Mouse (Mus musculus): ENCODE results near the gene Rnf212b. TPM values are rescaled to one million over a fixed set of nuclear protein-coding genes. Genes with fewer than 3 reads are reported as not detected.

Gene Rnf212b
- polyA plus RNA-seq, 2 experiments: not detected

DNA sequence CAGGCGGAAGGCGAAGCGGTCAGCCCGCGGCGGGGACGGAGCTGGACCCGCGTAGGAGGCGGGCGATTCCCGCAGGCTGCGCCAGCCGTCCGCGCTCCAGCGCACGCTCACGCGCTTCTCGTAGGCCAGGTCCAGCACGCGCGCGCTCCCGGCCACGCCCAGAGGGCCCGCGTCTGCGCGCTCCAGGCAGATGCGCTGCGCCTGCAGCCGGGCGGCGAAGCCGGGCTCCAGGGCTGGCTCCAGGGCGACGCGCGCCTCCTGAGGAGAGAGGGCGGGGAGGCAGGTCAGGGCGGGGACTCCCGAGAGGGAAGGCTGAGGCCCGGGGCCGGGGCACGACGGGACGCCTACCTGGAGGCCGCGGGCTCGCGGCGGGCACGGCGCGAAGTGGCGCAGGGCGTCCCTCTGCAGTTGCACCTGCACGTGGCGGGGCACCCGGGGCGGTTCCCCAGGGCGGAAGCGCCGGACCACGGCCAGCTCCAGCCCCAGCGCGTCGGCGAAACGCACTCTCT, 62.7 kb downstream of the Rnf212b start:
- no peaks in the 10 kb centered on the region for H3K36me3 ChIP-seq (replicated peaks; ENCODE audit: control insufficient read depth, insufficient read depth, low read depth)
- DNase-seq (ENCODE audit: low read depth in 3 of 3, low spot score in 3 of 3): peak; percentile 76 to 82 (median 81)
- no peaks in the 10 kb centered on the region for H3K9me3 ChIP-seq (ENCODE audit: control insufficient read depth, low read length)
- ATAC-seq (ENCODE audit: insufficient read depth): peak; percentile 93
- peaks cover 7 to 11% of the 10 kb centered on the region in 2 experiments for H3K4me1 ChIP-seq (replicated peaks; ENCODE audit: control insufficient read depth in 2 of 2, insufficient read depth in 2 of 2, low read length in 1 of 2)
- TF ChIP-seq EP300 (IDR thresholded peaks at IDR 0.05; ENCODE audit: low read depth): no peak
- TF ChIP-seq CTCF (IDR thresholded peaks at IDR 0.05; ENCODE audit: low read depth): no peak
- H3K9ac ChIP-seq (replicated peaks): peak overlapping the region; percentile 29
- H3K27ac ChIP-seq: no peak overlapping the region
- peak overlapping the region; percentile 74 for H3K4me2 ChIP-seq (ENCODE audit: low read depth)
- H3K27me3 ChIP-seq (ENCODE audit: control insufficient read depth, insufficient read depth, low read length): no peaks in the 10 kb centered on the region; the same call in 1 of the 2 replicates
- H3K4me3 ChIP-seq (ENCODE audit: insufficient read depth in 1 of 2, low read depth in 2 of 2, low read length in 2 of 2): peak overlapping the region; percentile 57 to 83
- WGBS (ENCODE audit: insufficient replicate concordance): under 1% methylated on average over 40 of the region's 72 CpGs

DNA sequence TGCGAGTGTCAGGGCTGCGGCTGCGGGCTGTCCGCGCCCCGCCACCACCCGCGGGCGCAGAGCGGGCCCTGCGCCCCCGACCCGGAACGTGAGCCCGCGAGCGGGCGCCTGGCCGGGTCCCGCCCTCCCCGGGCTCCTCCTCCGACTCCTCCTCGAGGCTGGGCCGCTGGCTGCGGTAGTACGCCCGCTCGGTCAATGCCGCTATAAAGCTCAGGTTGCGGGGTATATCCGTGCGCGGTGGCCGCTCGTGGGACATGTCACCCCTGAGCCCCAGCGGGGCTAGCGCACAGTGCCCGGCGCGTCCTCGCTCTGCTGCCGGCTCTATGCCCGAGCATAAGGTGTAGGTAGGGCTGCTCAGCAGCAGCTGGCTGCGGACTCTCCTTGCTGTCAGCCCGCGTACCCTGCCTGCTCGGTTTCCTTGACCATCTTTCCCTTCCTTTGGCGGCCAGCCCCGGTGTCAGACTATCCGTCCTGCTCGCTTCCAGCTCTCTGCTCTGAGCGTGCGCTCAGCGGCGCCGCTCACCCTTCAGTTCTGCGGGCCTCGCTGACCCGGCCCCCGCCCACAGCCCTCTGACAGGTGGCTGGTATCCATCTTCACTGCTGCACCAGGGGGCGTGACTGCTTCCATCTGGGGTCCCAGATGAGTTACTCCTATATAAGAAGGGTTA, 63.2 kb downstream of the Rnf212b start, which contains the start of gene Ppp1r3e:
Ppp1r3e (minus strand) TSS at position 503 of the 668 bp plus-strand sequence.
- Histone ChIP-seq H3K36me3 (replicated peaks; ENCODE audit: control insufficient read depth, insufficient read depth, low read depth) (no peaks in the 10 kb centered on the region), H3K4me3 (ENCODE audit: insufficient read depth in 1 of 2, low read depth in 2 of 2, low read length in 2 of 2) (peak within 1 kb of the TSS; percentile 57 to 83), H3K4me1 (replicated peaks; ENCODE audit: control insufficient read depth in 2 of 2, insufficient read depth in 2 of 2, low read length in 1 of 2) (peaks cover 7 to 11% of the 10 kb centered on the region in 2 experiments), H3K27ac (no peak within 1 kb of the TSS), H3K4me2 (ENCODE audit: low read depth) (peak within 1 kb of the TSS; percentile 74), H3K9ac (replicated peaks) (peak within 1 kb of the TSS; percentile 29), H3K9me3 (ENCODE audit: control insufficient read depth, low read length) (no peaks in the 10 kb centered on the region), H3K27me3 (ENCODE audit: control insufficient read depth, insufficient read depth, low read length) (no peaks in the 10 kb centered on the region; the same call in 1 of the 2 replicates)
- WGBS (ENCODE audit: insufficient replicate concordance): under 1% methylated on average over 48 of the region's 61 CpGs
- DNase-seq (ENCODE audit: low read depth in 3 of 3, low spot score in 3 of 3) (no peak), ATAC-seq (ENCODE audit: insufficient read depth) (peak; percentile 82)
- no peak for TF ChIP-seq EP300 (IDR thresholded peaks at IDR 0.05; ENCODE audit: low read depth)
- no peak for TF ChIP-seq CTCF (IDR thresholded peaks at IDR 0.05; ENCODE audit: low read depth)

DNA sequence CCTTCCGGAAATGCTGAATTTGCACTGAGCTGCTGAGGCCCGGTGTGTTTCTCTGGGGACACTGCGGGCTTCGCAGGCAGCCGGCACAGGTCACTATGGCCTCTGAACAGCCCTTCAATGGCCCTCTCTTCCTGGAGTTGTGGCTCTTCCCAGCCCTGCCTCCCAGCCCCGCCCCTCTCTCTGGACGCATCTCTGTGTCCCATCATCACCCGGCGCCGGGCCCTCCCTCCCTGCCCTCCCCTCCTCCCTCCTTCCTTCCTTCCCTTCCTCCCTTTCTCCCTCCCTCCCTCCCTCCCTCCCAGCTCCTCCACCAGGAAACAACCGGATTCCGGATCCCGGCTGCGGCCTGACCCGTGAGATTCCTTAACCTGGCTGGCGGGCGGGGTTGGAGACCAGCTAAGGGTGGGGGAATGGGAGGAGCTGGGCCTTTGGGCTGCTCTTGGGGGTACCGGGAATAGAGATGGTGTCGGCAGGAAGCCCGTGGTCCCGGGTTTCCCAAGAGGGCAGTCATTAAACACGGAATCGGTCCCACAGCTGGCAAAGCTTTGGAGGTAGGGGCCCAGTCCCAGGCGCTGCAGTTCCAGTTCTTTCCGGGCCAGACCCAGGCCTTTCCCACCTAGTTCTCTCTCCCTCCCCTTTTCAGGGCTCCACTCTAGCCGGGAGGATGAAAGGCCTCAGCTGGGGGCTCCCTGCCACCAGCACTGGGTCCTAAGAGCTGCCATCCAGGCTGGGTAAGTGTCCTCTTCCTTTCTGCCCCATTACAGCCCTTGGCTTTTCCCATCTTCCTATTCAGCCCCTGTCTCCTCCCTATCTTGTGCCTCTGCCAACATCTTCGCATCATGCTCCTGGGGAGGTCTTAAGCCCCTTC, 69.4 kb downstream of the Rnf212b start, which contains the start of the genes Bcl2l2 and Gm20521:
Bcl2l2 (plus strand) TSS at position 224 of the 868 bp plus-strand sequence.
Gm20521 (plus strand) TSS at position 288 of the 868 bp plus-strand sequence.
- Histone ChIP-seq H3K4me1 (replicated peaks; ENCODE audit: control insufficient read depth in 2 of 2, insufficient read depth in 2 of 2, low read length in 1 of 2) (peaks cover 3 to 6% of the 10 kb centered on the region in 2 experiments; a peak in 3 of 4 replicates), H3K27me3 (ENCODE audit: control insufficient read depth, insufficient read depth, low read length) (no peaks in the 10 kb centered on the region), H3K9me3 (ENCODE audit: control insufficient read depth, low read length) (no peaks in the 10 kb centered on the region), H3K4me2 (ENCODE audit: low read depth) (peak within 1 kb of the TSS; percentile 81), H3K27ac (peak within 1 kb of the TSS; percentile 35), H3K9ac (replicated peaks) (peak within 1 kb of the TSS; percentile 54), H3K4me3 (ENCODE audit: insufficient read depth in 1 of 2, low read depth in 2 of 2, low read length in 2 of 2) (peak within 1 kb of the TSS; percentile 60 to 64), H3K36me3 (replicated peaks; ENCODE audit: control insufficient read depth, insufficient read depth, low read depth) (no peaks in the 10 kb centered on the region)
- 2% methylated on average over 27 of the region's 27 CpGs for WGBS (ENCODE audit: insufficient replicate concordance)
- no peak for TF ChIP-seq CTCF (IDR thresholded peaks at IDR 0.05; ENCODE audit: low read depth)
- TF ChIP-seq EP300 (IDR thresholded peaks at IDR 0.05; ENCODE audit: low read depth): no peak
- DNase-seq (ENCODE audit: low read depth in 3 of 3, low spot score in 3 of 3) (peak in 1 of 3 experiments; percentile 58), ATAC-seq (ENCODE audit: insufficient read depth) (peak; percentile 86)

DNA sequence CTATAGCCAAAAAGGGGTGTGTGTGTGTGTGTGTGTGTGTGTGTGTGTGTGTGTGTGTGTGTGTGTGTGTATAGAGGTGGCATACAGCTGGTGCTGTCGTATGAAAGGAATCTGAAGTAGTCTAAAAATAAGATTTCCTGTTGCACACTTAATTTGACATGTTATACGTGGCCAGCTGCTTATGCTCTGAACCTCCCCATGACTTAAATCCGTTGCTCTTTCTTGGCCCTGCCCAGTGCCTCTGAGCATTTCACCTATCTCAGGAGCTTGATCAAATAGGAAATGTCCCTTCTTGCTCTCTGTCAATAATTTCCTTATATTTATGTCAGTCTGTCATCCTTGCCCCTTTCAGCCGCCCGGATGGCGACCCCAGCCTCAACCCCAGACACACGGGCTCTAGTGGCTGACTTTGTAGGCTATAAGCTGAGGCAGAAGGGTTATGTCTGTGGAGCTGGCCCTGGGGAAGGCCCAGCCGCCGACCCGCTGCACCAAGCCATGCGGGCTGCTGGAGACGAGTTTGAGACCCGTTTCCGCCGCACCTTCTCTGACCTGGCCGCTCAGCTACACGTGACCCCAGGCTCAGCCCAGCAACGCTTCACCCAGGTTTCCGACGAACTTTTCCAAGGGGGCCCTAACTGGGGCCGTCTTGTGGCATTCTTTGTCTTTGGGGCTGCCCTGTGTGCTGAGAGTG, 70.2 kb downstream of the Rnf212b start:
- TF ChIP-seq CTCF (IDR thresholded peaks at IDR 0.05; ENCODE audit: low read depth) (no peak), EP300 (IDR thresholded peaks at IDR 0.05; ENCODE audit: low read depth) (no peak)
- Histone ChIP-seq H3K36me3 (replicated peaks; ENCODE audit: control insufficient read depth, insufficient read depth, low read depth) (no peaks in the 10 kb centered on the region), H3K9me3 (ENCODE audit: control insufficient read depth, low read length) (no peaks in the 10 kb centered on the region), H3K4me1 (replicated peaks; ENCODE audit: control insufficient read depth in 2 of 2, insufficient read depth in 2 of 2, low read length in 1 of 2) (peaks cover 3 to 6% of the 10 kb centered on the region in 2 experiments; a peak in 3 of 4 replicates), H3K4me2 (ENCODE audit: low read depth) (peak overlapping the region; percentile 81), H3K27ac (no peak overlapping the region), H3K27me3 (ENCODE audit: control insufficient read depth, insufficient read depth, low read length) (no peaks in the 10 kb centered on the region), H3K9ac (replicated peaks) (no peak overlapping the region), H3K4me3 (ENCODE audit: insufficient read depth in 1 of 2, low read depth in 2 of 2, low read length in 2 of 2) (peak overlapping the region; percentile 60 to 64)
- WGBS (ENCODE audit: insufficient replicate concordance): 53% methylated on average over 21 of the region's 21 CpGs
- ATAC-seq (ENCODE audit: insufficient read depth): no peak
- no peak for DNase-seq (ENCODE audit: low read depth in 3 of 3, low spot score in 3 of 3)
